Mouse (Mus musculus): ENCODE data around the gene Gpr183. TPM values are rescaled to one million over a fixed set of nuclear protein-coding genes. Genes with fewer than 3 reads are reported as not detected.

The Gpr183 gene
- polyA plus RNA-seq, 1 experiment from 2014 or later: 2.4 TPM

DNA sequence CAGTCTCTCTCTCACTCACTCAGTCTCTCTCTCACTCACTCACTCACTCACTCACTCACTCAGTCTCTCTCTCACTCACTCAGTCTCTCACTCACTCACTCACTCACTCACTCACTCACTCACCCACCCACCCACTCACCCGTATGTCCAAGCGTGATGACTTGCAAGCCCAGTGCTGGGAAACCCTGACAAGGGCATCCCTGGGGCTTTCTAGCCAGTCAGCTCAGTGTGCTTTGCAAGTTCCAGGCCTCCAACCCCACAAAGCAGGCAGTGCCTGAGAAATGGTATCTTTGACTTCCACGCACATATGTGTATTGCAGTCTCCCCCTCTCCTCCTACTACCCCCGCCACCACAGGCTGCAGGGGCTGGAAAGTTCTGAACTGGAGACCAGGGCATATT is 43.0 kb downstream of the Gpr183 start:
- Histone ChIP-seq H3K36me3 (ENCODE audit: control insufficient read depth, insufficient read depth, low read length) (peaks cover 6% of the 10 kb centered on the region), H3K9me3 (ENCODE audit: control insufficient read depth, low read length) (no peaks in the 10 kb centered on the region), H3K27ac (replicated peaks in 1 of 2; ENCODE audit: control insufficient read depth in 1 of 2, insufficient read depth in 1 of 2, low read depth in 2 of 2, low read length in 2 of 2) (no peak overlapping the region), H3K4me1 (ENCODE audit: control insufficient read depth in 2 of 2, insufficient read depth in 2 of 2, low read length in 2 of 2) (peaks cover 4 to 23% of the 10 kb centered on the region in 2 experiments), H3K27me3 (ENCODE audit: control insufficient read depth, insufficient read depth, low read length) (no peaks in the 10 kb centered on the region), H3K9ac (ENCODE audit: low read length) (no peak overlapping the region), H3K4me2 (ENCODE audit: low read length) (no peak overlapping the region), H3K4me3 (ENCODE audit: control insufficient read depth in 1 of 2, insufficient read depth in 1 of 2, low read depth in 1 of 2, low read length in 2 of 2) (no peak overlapping the region)
- WGBS: 85% methylated on average over 4 of the region's 4 CpGs
- ATAC-seq (ENCODE audit: insufficient number of reproducible peaks, insufficient read depth, low FRiP score, low read depth): no peak

DNA sequence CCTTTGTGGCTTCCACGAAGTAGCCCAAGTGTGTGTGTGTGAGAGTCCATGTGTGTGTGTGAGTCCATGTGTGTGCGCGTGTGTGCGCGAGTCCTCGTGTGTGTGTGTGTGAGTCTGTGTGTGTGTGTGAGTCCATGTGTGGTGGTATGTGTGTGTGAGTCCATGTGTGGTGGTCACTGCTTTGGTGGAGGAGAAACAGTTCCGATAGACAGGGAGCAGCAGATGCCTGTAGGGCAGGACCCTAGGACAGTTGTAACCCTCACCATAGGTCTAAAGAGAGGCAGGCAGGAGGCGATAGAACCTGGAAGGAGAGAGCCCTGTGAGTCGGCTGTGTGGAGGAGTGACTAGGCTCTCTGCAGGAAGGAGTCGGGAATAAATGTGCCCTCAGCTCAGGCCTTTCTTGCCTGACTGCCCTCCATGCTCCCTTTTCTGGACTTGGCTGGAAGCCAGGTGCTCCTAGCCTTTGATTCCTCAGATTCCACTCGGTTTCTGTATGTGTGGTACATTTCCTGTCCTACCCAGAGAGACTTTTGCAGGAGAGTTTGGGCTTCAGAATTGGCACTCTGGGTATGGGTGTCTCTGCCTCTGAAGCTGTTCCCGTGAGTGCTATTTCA is 44.4 kb downstream of the Gpr183 start:
- H3K27ac ChIP-seq (replicated peaks in 1 of 2; ENCODE audit: control insufficient read depth in 1 of 2, insufficient read depth in 1 of 2, low read depth in 2 of 2, low read length in 2 of 2): peak overlapping the region; percentile 9 to 54; a peak in 1 of 4 replicates
- ATAC-seq (ENCODE audit: insufficient number of reproducible peaks, insufficient read depth, low FRiP score, low read depth): no peak
- H3K4me3 ChIP-seq (ENCODE audit: control insufficient read depth in 1 of 2, insufficient read depth in 1 of 2, low read depth in 1 of 2, low read length in 2 of 2): no peak overlapping the region
- H3K9ac ChIP-seq (ENCODE audit: low read length): 0 out of 2 replicates have a peak overlapping the region, but pooled peaks have one; percentile 2
- H3K4me1 ChIP-seq (ENCODE audit: control insufficient read depth in 2 of 2, insufficient read depth in 2 of 2, low read length in 2 of 2): peaks cover 4 to 23% of the 10 kb centered on the region in 2 experiments
- 60% methylated on average over 12 of the region's 12 CpGs for WGBS
- peaks cover 18% of the 10 kb centered on the region for H3K36me3 ChIP-seq (ENCODE audit: control insufficient read depth, insufficient read depth, low read length)
- no peaks in the 10 kb centered on the region for H3K9me3 ChIP-seq (ENCODE audit: control insufficient read depth, low read length)
- no peak overlapping the region for H3K4me2 ChIP-seq (ENCODE audit: low read length)
- no peaks in the 10 kb centered on the region for H3K27me3 ChIP-seq (ENCODE audit: control insufficient read depth, insufficient read depth, low read length)

DNA sequence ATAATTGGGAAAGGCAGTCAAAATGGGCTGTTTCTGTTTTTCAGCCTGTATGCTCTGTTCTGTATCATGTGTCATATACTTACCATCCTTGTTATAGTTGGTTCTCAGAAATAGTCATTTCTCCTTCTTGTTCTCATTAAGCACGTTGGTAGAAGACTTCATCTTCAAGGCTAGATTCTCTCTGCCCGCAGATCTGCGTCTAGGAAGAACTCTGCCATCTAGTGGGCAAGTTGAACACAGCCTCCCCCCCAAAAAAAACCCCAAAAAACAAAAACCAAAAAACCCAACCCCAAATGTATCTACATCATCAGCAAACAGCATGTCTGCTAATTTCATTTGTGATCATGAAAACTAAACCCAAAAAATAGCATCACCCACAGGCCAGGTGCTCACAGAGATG is 45.2 kb downstream of the Gpr183 start:
- H3K9me3 ChIP-seq (ENCODE audit: control insufficient read depth, low read length): no peaks in the 10 kb centered on the region
- H3K4me2 ChIP-seq (ENCODE audit: low read length): no peak overlapping the region
- H3K9ac ChIP-seq (ENCODE audit: low read length): no peak overlapping the region
- H3K4me1 ChIP-seq (ENCODE audit: control insufficient read depth in 2 of 2, insufficient read depth in 2 of 2, low read length in 2 of 2): peaks cover 4 to 19% of the 10 kb centered on the region in 2 experiments
- ATAC-seq (ENCODE audit: insufficient number of reproducible peaks, insufficient read depth, low FRiP score, low read depth): no peak
- 19% methylated on average over 3 of the region's 3 CpGs for WGBS
- H3K27me3 ChIP-seq (ENCODE audit: control insufficient read depth, insufficient read depth, low read length): no peaks in the 10 kb centered on the region
- H3K27ac ChIP-seq (replicated peaks in 1 of 2; ENCODE audit: control insufficient read depth in 1 of 2, insufficient read depth in 1 of 2, low read depth in 2 of 2, low read length in 2 of 2): no peak overlapping the region
- H3K36me3 ChIP-seq (ENCODE audit: control insufficient read depth, insufficient read depth, low read length): peaks cover 18% of the 10 kb centered on the region
- H3K4me3 ChIP-seq (ENCODE audit: control insufficient read depth in 1 of 2, insufficient read depth in 1 of 2, low read depth in 1 of 2, low read length in 2 of 2): no peak overlapping the region

DNA sequence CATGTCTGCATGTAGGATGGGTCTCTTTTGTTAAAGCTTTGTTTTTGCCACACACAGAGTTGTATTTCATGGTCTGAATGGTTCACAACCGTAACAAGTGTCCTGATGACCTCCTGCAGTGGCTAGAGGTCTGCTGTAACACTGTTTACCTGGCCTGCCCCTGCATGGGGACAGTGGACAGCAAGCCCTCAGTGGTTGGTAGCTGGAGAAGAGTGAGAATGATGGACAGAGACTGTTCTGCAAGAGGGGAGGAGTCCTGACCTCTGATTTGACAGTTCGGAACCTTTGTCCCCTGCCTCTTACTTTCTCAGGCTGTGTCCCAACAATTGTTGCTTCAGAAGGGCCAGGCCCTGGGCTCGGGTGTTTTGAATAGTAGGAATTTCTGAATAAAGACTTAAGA is 46.7 kb downstream of the Gpr183 start:
- no peak for ATAC-seq (ENCODE audit: insufficient number of reproducible peaks, insufficient read depth, low FRiP score, low read depth)
- H3K36me3 ChIP-seq (ENCODE audit: control insufficient read depth, insufficient read depth, low read length): peaks cover 18% of the 10 kb centered on the region
- no peak overlapping the region for H3K27ac ChIP-seq (replicated peaks in 1 of 2; ENCODE audit: control insufficient read depth in 1 of 2, insufficient read depth in 1 of 2, low read depth in 2 of 2, low read length in 2 of 2)
- no peaks in the 10 kb centered on the region for H3K27me3 ChIP-seq (ENCODE audit: control insufficient read depth, insufficient read depth, low read length)
- no peak overlapping the region for H3K4me2 ChIP-seq (ENCODE audit: low read length)
- H3K4me1 ChIP-seq (ENCODE audit: control insufficient read depth in 2 of 2, insufficient read depth in 2 of 2, low read length in 2 of 2): peaks cover 4 to 17% of the 10 kb centered on the region in 2 experiments
- 77% methylated on average over 3 of the region's 3 CpGs for WGBS
- no peak overlapping the region for H3K4me3 ChIP-seq (ENCODE audit: control insufficient read depth in 1 of 2, insufficient read depth in 1 of 2, low read depth in 1 of 2, low read length in 2 of 2)
- H3K9me3 ChIP-seq (ENCODE audit: control insufficient read depth, low read length): no peaks in the 10 kb centered on the region
- no peak overlapping the region for H3K9ac ChIP-seq (ENCODE audit: low read length)

DNA sequence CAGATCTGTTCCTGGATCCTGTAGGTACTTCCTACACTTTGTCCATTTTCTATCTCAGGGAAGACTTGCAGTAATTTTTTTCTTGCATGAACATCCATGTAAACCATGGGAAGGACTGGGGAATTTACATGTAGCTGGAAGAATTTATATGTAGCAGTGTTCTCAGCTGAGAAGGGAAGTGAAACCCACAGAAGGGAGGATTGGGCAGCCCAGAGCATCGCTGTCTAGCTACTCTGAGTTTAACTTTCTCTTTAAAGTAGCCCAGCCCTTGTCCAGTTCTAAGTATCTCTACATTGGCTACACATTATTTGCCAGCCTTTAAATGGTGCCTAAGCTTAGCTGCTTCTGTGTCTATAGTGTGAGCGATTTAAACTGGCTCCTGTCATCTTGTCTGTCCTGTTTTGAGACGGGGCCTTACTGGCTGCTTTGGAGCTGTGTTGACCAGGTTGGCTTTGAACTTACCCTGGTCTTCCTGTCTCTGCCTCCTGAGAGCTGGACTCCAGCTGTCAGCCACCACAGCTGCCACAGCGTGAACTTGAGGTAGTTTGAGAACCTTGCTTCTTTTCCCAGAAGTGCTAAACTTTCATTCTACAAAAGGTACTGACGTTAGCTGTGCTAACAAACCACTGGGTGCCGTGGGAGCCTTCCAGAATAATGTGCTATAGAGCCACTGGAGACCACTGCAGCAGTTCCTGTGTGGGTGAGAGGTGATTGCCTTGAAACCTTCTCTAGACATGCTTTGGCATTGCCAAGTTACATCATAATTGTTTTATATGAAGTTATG is 48.5 kb downstream of the Gpr183 start:
- no peak overlapping the region for H3K4me2 ChIP-seq (ENCODE audit: low read length)
- peaks cover 4 to 16% of the 10 kb centered on the region in 2 experiments for H3K4me1 ChIP-seq (ENCODE audit: control insufficient read depth in 2 of 2, insufficient read depth in 2 of 2, low read length in 2 of 2)
- no peak for ATAC-seq (ENCODE audit: insufficient number of reproducible peaks, insufficient read depth, low FRiP score, low read depth)
- H3K9ac ChIP-seq (ENCODE audit: low read length): no peak overlapping the region
- peaks cover 31% of the 10 kb centered on the region for H3K36me3 ChIP-seq (ENCODE audit: control insufficient read depth, insufficient read depth, low read length)
- no peak overlapping the region for H3K4me3 ChIP-seq (ENCODE audit: control insufficient read depth in 1 of 2, insufficient read depth in 1 of 2, low read depth in 1 of 2, low read length in 2 of 2)
- 84% methylated on average over 6 of the region's 6 CpGs for WGBS
- H3K9me3 ChIP-seq (ENCODE audit: control insufficient read depth, low read length): no peaks in the 10 kb centered on the region
- H3K27me3 ChIP-seq (ENCODE audit: control insufficient read depth, insufficient read depth, low read length): no peaks in the 10 kb centered on the region
- no peak overlapping the region for H3K27ac ChIP-seq (replicated peaks in 1 of 2; ENCODE audit: control insufficient read depth in 1 of 2, insufficient read depth in 1 of 2, low read depth in 2 of 2, low read length in 2 of 2)

DNA sequence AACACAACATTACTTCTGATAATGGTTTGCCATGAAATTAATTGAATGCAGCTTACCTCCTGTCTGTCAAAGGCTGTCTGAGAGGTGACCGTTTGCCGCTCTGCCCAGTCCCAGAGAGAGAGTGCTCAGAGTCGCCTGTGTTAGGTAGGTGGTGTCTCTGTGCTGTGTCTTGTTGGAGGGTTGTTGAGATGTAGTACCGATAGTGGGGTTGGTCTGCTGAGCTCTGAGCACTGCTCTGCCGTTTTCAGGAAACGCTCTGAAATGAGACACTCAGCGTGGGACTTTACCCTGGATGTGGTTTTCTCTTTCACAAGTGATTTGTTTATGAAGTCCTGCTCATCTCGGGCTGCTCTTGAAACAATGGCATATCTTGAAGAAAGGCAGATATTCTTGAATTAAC is 49.4 kb downstream of the Gpr183 start, which contains the start of gene Gpr18:
TSS of gene Gpr18 (minus strand) at position 161 of the 400 bp plus-strand sequence.
- no peak within 1 kb of the TSS for H3K9ac ChIP-seq (ENCODE audit: low read length)
- ATAC-seq (ENCODE audit: insufficient number of reproducible peaks, insufficient read depth, low FRiP score, low read depth): no peak
- no peaks in the 10 kb centered on the region for H3K27me3 ChIP-seq (ENCODE audit: control insufficient read depth, insufficient read depth, low read length)
- no peak within 1 kb of the TSS for H3K27ac ChIP-seq (replicated peaks in 1 of 2; ENCODE audit: control insufficient read depth in 1 of 2, insufficient read depth in 1 of 2, low read depth in 2 of 2, low read length in 2 of 2)
- WGBS: 66% methylated on average over 8 of the region's 8 CpGs
- no peaks in the 10 kb centered on the region for H3K9me3 ChIP-seq (ENCODE audit: control insufficient read depth, low read length)
- H3K4me2 ChIP-seq (ENCODE audit: low read length): no peak within 1 kb of the TSS
- peaks cover 4 to 8% of the 10 kb centered on the region in 2 experiments for H3K4me1 ChIP-seq (ENCODE audit: control insufficient read depth in 2 of 2, insufficient read depth in 2 of 2, low read length in 2 of 2)
- H3K36me3 ChIP-seq (ENCODE audit: control insufficient read depth, insufficient read depth, low read length): peaks cover 32% of the 10 kb centered on the region
- no peak within 1 kb of the TSS for H3K4me3 ChIP-seq (ENCODE audit: control insufficient read depth in 1 of 2, insufficient read depth in 1 of 2, low read depth in 1 of 2, low read length in 2 of 2)

DNA sequence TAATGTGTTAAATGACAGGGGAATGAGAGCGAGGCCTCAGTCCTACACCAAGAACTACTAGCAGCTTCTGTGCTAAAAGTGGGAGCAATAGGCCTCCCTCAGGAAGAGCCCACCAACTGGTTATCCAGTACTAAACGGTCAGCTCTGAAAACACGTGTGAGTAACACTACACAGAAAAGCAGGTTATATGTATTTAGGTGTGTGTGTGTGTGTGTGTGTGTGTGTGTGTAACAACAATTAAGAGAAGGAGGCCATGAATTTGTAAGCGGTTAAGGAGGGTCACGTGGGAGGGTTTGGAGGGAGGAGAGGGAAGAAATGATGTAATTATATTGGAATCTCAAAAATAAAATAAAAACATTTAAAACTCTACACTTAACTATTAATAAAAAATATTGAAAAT is 49.9 kb downstream of the Gpr183 start:
- no peak overlapping the region for H3K4me2 ChIP-seq (ENCODE audit: low read length)
- 82% methylated on average over 5 of the region's 5 CpGs for WGBS
- H3K27ac ChIP-seq (replicated peaks in 1 of 2; ENCODE audit: control insufficient read depth in 1 of 2, insufficient read depth in 1 of 2, low read depth in 2 of 2, low read length in 2 of 2): no peak overlapping the region
- peaks cover 32% of the 10 kb centered on the region for H3K36me3 ChIP-seq (ENCODE audit: control insufficient read depth, insufficient read depth, low read length)
- no peaks in the 10 kb centered on the region for H3K9me3 ChIP-seq (ENCODE audit: control insufficient read depth, low read length)
- no peak overlapping the region for H3K9ac ChIP-seq (ENCODE audit: low read length)
- H3K27me3 ChIP-seq (ENCODE audit: control insufficient read depth, insufficient read depth, low read length): no peaks in the 10 kb centered on the region
- no peak overlapping the region for H3K4me3 ChIP-seq (ENCODE audit: control insufficient read depth in 1 of 2, insufficient read depth in 1 of 2, low read depth in 1 of 2, low read length in 2 of 2)
- peaks cover 0 to 3% of the 10 kb centered on the region in 2 experiments; a peak in 3 of 4 replicates for H3K4me1 ChIP-seq (ENCODE audit: control insufficient read depth in 2 of 2, insufficient read depth in 2 of 2, low read length in 2 of 2)
- no peak for ATAC-seq (ENCODE audit: insufficient number of reproducible peaks, insufficient read depth, low FRiP score, low read depth)
